Mouse (Mus musculus): Measurements from ENCODE around the gene 4930404H24Rik. TPM values are rescaled to one million over a fixed set of nuclear protein-coding genes. Genes with fewer than 3 reads are reported as not detected.

The 4930404H24Rik gene
- polyA plus RNA-seq, 1 experiment: not detected

DNA sequence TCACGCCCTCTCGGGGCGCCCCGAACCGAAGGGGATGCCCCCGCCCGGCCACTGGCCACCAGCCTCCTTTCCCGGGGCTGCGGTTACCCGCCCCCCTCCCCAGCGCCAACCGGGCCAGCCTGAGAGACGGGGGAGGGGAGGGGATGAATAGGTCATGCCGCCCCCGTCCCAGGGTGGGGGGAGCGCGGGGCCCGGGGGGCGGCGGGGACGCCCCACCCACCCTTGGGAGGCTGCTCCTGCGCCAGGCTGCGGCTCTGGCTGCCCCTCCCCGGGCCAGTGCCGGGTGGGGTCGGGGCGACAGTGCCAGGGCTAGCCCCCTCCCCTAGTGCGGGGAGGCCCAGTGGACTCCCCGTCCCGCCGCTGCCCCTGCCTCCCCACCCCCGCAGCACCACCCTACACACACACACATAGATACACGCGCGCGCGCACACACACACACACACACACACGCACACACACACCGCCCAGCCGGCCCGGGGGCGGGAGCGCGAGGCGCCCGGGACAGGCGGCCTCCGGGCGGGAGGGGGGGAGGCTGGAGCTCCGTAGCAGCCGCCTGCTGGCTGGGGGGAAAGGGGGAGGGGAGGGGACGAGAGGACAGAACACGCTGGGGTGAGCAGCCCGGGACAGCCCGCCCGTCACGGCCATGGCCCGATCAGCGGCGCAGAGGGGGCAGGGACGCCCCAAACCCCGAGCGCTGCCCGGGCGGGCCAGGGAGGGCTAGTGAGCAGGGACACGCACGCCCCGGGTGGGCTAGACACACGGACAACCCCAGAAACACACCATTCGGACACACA lies 36.2 kb downstream of the 4930404H24Rik start:
- TF ChIP-seq CTCF (IDR thresholded peaks at IDR 0.05; ENCODE audit: extremely low read depth, insufficient read length, insufficient replicate concordance, low read depth, low read length) (no peak), POLR2A (IDR thresholded peaks at IDR 0.05; ENCODE audit: low read depth, low read length) (no peak)
- under 1% methylated on average over 44 of the region's 70 CpGs for WGBS
- peak overlapping the region; percentile 65 for H3K4me3 ChIP-seq (ENCODE audit: low read depth, low read length)
- peaks cover 33% of the 10 kb centered on the region for H3K27me3 ChIP-seq (ENCODE audit: control insufficient read depth, insufficient read depth, low read length)
- H3K4me1 ChIP-seq (ENCODE audit: control insufficient read depth, insufficient read depth, insufficient read length, low read length): no peaks in the 10 kb centered on the region; the same call in 1 of the 2 replicates
- H3K27ac ChIP-seq (ENCODE audit: insufficient read depth, low read depth, low read length): no peak overlapping the region
- no peaks in the 10 kb centered on the region for H3K36me3 ChIP-seq (ENCODE audit: control insufficient read depth, insufficient read depth, low read length)

- H3K4me3 ChIP-seq (ENCODE audit: low read depth, low read length): peak overlapping the region; percentile 65
- no peaks in the 10 kb centered on the region; the same call in 1 of the 2 replicates for H3K4me1 ChIP-seq (ENCODE audit: control insufficient read depth, insufficient read depth, insufficient read length, low read length)
- H3K27ac ChIP-seq (ENCODE audit: insufficient read depth, low read depth, low read length): no peak overlapping the region
- TF ChIP-seq POLR2A (IDR thresholded peaks at IDR 0.05; ENCODE audit: low read depth, low read length) (no peak), CTCF (IDR thresholded peaks at IDR 0.05; ENCODE audit: extremely low read depth, insufficient read length, insufficient replicate concordance, low read depth, low read length) (no peak)
- H3K27me3 ChIP-seq (ENCODE audit: control insufficient read depth, insufficient read depth, low read length): peaks cover 33% of the 10 kb centered on the region
- 1% methylated on average over 49 of the region's 53 CpGs for WGBS
- no peaks in the 10 kb centered on the region for H3K36me3 ChIP-seq (ENCODE audit: control insufficient read depth, insufficient read depth, low read length)
Measured at GRCm38 (mm10) chr2:153529365-153529781, 36.8 kb downstream of the 4930404H24Rik start.

GRCm38 (mm10) chr2:153529931-153530766 lies 37.6 kb downstream of the 4930404H24Rik start, which contains the start of gene Nol4l:
Nol4l (minus strand) TSS chr2:153529971.
- Histone ChIP-seq H3K27ac (ENCODE audit: insufficient read depth, low read depth, low read length) (no peak within 1 kb of the TSS), H3K27me3 (ENCODE audit: control insufficient read depth, insufficient read depth, low read length) (peaks cover 33% of the 10 kb centered on the region), H3K4me3 (ENCODE audit: low read depth, low read length) (peak within 1 kb of the TSS; percentile 65), H3K36me3 (ENCODE audit: control insufficient read depth, insufficient read depth, low read length) (no peaks in the 10 kb centered on the region), H3K4me1 (ENCODE audit: control insufficient read depth, insufficient read depth, insufficient read length, low read length) (no peaks in the 10 kb centered on the region; the same call in 1 of the 2 replicates)
- 2% methylated on average over 59 of the region's 86 CpGs for WGBS
- no peak for TF ChIP-seq POLR2A (IDR thresholded peaks at IDR 0.05; ENCODE audit: low read depth, low read length)
- TF ChIP-seq CTCF (IDR thresholded peaks at IDR 0.05; ENCODE audit: extremely low read depth, insufficient read length, insufficient replicate concordance, low read depth, low read length): no peak

- no peaks in the 10 kb centered on the region; the same call in 1 of the 2 replicates for H3K4me1 ChIP-seq (ENCODE audit: control insufficient read depth, insufficient read depth, insufficient read length, low read length)
- no peak overlapping the region for H3K27ac ChIP-seq (ENCODE audit: insufficient read depth, low read depth, low read length)
- H3K27me3 ChIP-seq (ENCODE audit: control insufficient read depth, insufficient read depth, low read length): peaks cover 33% of the 10 kb centered on the region
- TF ChIP-seq POLR2A (IDR thresholded peaks at IDR 0.05; ENCODE audit: low read depth, low read length) (no peak), CTCF (IDR thresholded peaks at IDR 0.05; ENCODE audit: extremely low read depth, insufficient read length, insufficient replicate concordance, low read depth, low read length) (no peak)
- 48% methylated on average over 5 of the region's 5 CpGs for WGBS
- H3K36me3 ChIP-seq (ENCODE audit: control insufficient read depth, insufficient read depth, low read length): no peaks in the 10 kb centered on the region
- H3K4me3 ChIP-seq (ENCODE audit: low read depth, low read length): no peak overlapping the region
Measured at GRCm38 (mm10) chr2:153530948-153531347, 38.4 kb downstream of the 4930404H24Rik start.

- Histone ChIP-seq H3K4me1 (ENCODE audit: control insufficient read depth, insufficient read depth, insufficient read length, low read length) (no peaks in the 10 kb centered on the region; the same call in 1 of the 2 replicates), H3K27ac (ENCODE audit: insufficient read depth, low read depth, low read length) (no peak overlapping the region), H3K27me3 (ENCODE audit: control insufficient read depth, insufficient read depth, low read length) (peaks cover 18% of the 10 kb centered on the region), H3K36me3 (ENCODE audit: control insufficient read depth, insufficient read depth, low read length) (no peaks in the 10 kb centered on the region), H3K4me3 (ENCODE audit: low read depth, low read length) (no peak overlapping the region)
- TF ChIP-seq POLR2A (IDR thresholded peaks at IDR 0.05; ENCODE audit: low read depth, low read length) (no peak), CTCF (IDR thresholded peaks at IDR 0.05; ENCODE audit: extremely low read depth, insufficient read length, insufficient replicate concordance, low read depth, low read length) (no peak)
- WGBS: 76% methylated on average over 1 of the region's 1 CpGs
Measured at GRCm38 (mm10) chr2:153533981-153534380, 41.4 kb downstream of the 4930404H24Rik start.

DNA sequence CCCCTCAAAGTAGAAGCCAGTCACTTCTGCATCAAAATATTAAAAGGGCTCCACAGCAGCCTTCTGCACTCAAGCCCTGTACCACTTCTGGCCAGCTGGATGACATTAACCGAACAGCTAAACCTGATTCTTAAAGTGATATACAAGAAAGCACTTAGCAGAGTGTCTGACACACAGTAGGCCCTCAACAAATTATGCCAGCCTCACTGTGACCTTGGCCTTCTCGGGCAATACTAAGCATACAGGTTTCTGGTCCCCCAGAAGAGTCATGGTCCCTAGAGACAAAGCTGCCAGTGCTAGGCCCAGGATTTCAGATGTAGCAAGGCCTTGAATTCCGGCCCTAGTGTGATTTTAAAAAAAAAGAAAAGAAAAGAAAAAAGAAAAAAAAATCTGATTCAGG lies 46.3 kb downstream of the 4930404H24Rik start:
- Histone ChIP-seq H3K36me3 (ENCODE audit: control insufficient read depth, insufficient read depth, low read length) (no peaks in the 10 kb centered on the region), H3K27ac (ENCODE audit: insufficient read depth, low read depth, low read length) (no peak overlapping the region), H3K4me3 (ENCODE audit: low read depth, low read length) (no peak overlapping the region), H3K27me3 (ENCODE audit: control insufficient read depth, insufficient read depth, low read length) (no peaks in the 10 kb centered on the region), H3K4me1 (ENCODE audit: control insufficient read depth, insufficient read depth, insufficient read length, low read length) (no peaks in the 10 kb centered on the region; the same call in 1 of the 2 replicates)
- 91% methylated on average over 3 of the region's 3 CpGs for WGBS
- TF ChIP-seq POLR2A (IDR thresholded peaks at IDR 0.05; ENCODE audit: low read depth, low read length): no peak
- no peak for TF ChIP-seq CTCF (IDR thresholded peaks at IDR 0.05; ENCODE audit: extremely low read depth, insufficient read length, insufficient replicate concordance, low read depth, low read length)
